Mouse (Mus musculus) liver, embryonic 14.5 days (tissue): Measurements from ENCODE around the gene Immt. TPM values are rescaled to one million over a fixed set of nuclear protein-coding genes. Genes with fewer than 3 reads are reported as not detected.
A peak's percentile ranks its signal among the peaks of the same experiment; 100 is the strongest.
"Not testable (repeated sequence)": the region's sequence is repeated elsewhere in the genome, so short reads cannot be mapped to it uniquely, and the experiment has no call there.

Source experiments
- ATAC-seq: fragments of 200-750 bp; cut with Nextera tagmentation; 2 replicates; pipeline ENCODE4 v1.8.0; 2017; ENCODE audit warnings: moderate number of reproducible peaks, mild to moderate bottlenecking, moderate library complexity; ENCODE audit not compliant: insufficient read depth
- DNase-seq, 3 experiments: peaks; one replicate each; pipeline ENCODE4 v3.0.0-alpha.2; 2012 to 2013; ENCODE audit warnings: low read depth in 3 of 3, low spot score in 3 of 3
- H3K27ac ChIP-seq: fragments of 300-500 bp; sonication (generic); 2 replicates; pipeline ENCODE4 v1.5.1; 2014; ENCODE audit warnings: moderate library complexity, mild to moderate bottlenecking, control low read depth, inconsistent platforms
- H3K27me3 ChIP-seq: fragments of 300-500 bp; sonication (generic); 2 replicates; pipeline ENCODE4 v1.6.1; 2014; ENCODE audit warnings: mild to moderate bottlenecking, low read length, moderate library complexity; ENCODE audit not compliant: control insufficient read depth, insufficient read depth
- H3K36me3 ChIP-seq: fragments of 300-500 bp; sonication (generic); replicated peaks from 2 replicates; pipeline ENCODE4 v1.6.1; 2014; ENCODE audit warnings: low read depth; ENCODE audit not compliant: control insufficient read depth, insufficient read depth
- H3K4me1 ChIP-seq, 2 experiments: fragments of 200-500 bp in 1 of 2; fragments of 300-500 bp in 1 of 2; sonication (generic) in 1 of 2; replicated peaks; 2 replicates each; pipeline ENCODE4 v1.6.1; 2012 to 2014; ENCODE audit warnings: antibody characterized with exemption in 1 of 2, inconsistent platforms in 1 of 2, low read length in 1 of 2; ENCODE audit not compliant: control insufficient read depth in 2 of 2, insufficient read depth in 2 of 2
- H3K4me2 ChIP-seq: fragments of 300-500 bp; sonication (generic); 2 replicates; pipeline ENCODE4 v1.6.1; 2014; ENCODE audit warnings: low read depth, mild to moderate bottlenecking, control low read depth, moderate library complexity
- H3K4me3 ChIP-seq, 2 experiments: fragments of 200-500 bp in 1 of 2; fragments of 300-500 bp in 1 of 2; sonication (generic) in 1 of 2; 2 replicates each; pipeline ENCODE4 v1.5.1; 2012 to 2014; ENCODE audit warnings: low read depth in 2 of 2, low read length in 2 of 2, mild to moderate bottlenecking in 2 of 2, control low read depth in 1 of 2, inconsistent platforms in 1 of 2, moderate library complexity in 1 of 2; ENCODE audit not compliant: insufficient read depth in 1 of 2
- H3K9ac ChIP-seq: fragments of 300-500 bp; sonication (generic); replicated peaks from 2 replicates; pipeline ENCODE4 v1.6.1; 2014; ENCODE audit warnings: mild to moderate bottlenecking, control low read depth, moderate library complexity
- H3K9me3 ChIP-seq: fragments of 300-500 bp; sonication (generic); 2 replicates; pipeline ENCODE4 v1.6.1; 2016; ENCODE audit warnings: low read length, mixed read lengths; ENCODE audit not compliant: control insufficient read depth
- CTCF ChIP-seq: IDR thresholded peaks from 2 replicates; pipeline ENCODE4 v1.5.1; 2016; ENCODE audit warnings: antibody characterized with exemption, low read depth, control low read depth
- EP300 ChIP-seq: IDR thresholded peaks from 2 replicates; pipeline ENCODE4 v1.6.1; 2016; ENCODE audit warnings: antibody characterized with exemption, low read depth
- WGBS: fragments of 180-500 bp; shearing (Covaris S2); extraction: QIAGEN DNeasy Blood & Tissue Kit; methylation state at CpG from one replicate; pipeline ENCODE4 v1.1.7; 2014; ENCODE audit not compliant: insufficient replicate concordance; 5-methylcytosine and 5-hydroxymethylcytosine counted together
- polyA plus RNA-seq, 2 experiments: library from polyadenylated mRNA; depleted of rRNA in 1 of 2; stranded (reverse) in 1 of 2; unstranded in 1 of 2; fragments of >200 nt; fragmentation: Nextera tagmentation in 1 of 2; extraction: Ambion mirVana in 1 of 2; gene quantifications; 2 replicates each; pipeline versions ENCODE4 v1.2.1 to v1.2.3; 2012 to 2014

Immt gene
- polyA plus RNA-seq, 2 experiments = 47.0 to 132 TPM

- no peak for DNase-seq
- 12% methylated on average over 10 of the region's 10 CpGs for WGBS
- H3K27ac ChIP-seq = no peak overlapping the region
- no peaks in the 10 kb centered on the region for H3K9me3 ChIP-seq
- peaks cover 21% of the 10 kb centered on the region for H3K36me3 ChIP-seq
- peaks cover 17 to 29% of the 10 kb centered on the region in 2 experiments for H3K4me1 ChIP-seq
- no peaks in the 10 kb centered on the region for H3K27me3 ChIP-seq
- peak overlapping the region; percentile 94 to 98 for H3K4me3 ChIP-seq
- peak overlapping the region; percentile 95 for H3K4me2 ChIP-seq
- ATAC-seq = no peak
- peak overlapping the region; percentile 87 for H3K9ac ChIP-seq
- no peak for TF ChIP-seq EP300
- no peak for TF ChIP-seq CTCF
Measured at GRCm38 (mm10) chr6:71909384-71909783, 78.3 kb downstream of the Immt start.

GRCm38 (mm10) chr6:71909840-71910239 is 78.7 kb downstream of the Immt start:
- H3K4me1 ChIP-seq = peaks cover 17 to 29% of the 10 kb centered on the region in 2 experiments
- ATAC-seq (no peak), DNase-seq (peak in 1 of 3 experiments; percentile 17)
- TF ChIP-seq CTCF = peak; percentile 26; the same call in 1 of the 2 replicates
- TF ChIP-seq EP300 = no peak
- peak overlapping the region; percentile 94 to 98 for H3K4me3 ChIP-seq
- WGBS = 37% methylated on average over 6 of the region's 6 CpGs
- H3K27me3 ChIP-seq = no peaks in the 10 kb centered on the region
- no peak overlapping the region for H3K27ac ChIP-seq
- peaks cover 17% of the 10 kb centered on the region for H3K36me3 ChIP-seq
- H3K9ac ChIP-seq = peak overlapping the region; percentile 87
- H3K4me2 ChIP-seq = peak overlapping the region; percentile 95
- no peaks in the 10 kb centered on the region for H3K9me3 ChIP-seq

GRCm38 (mm10) chr6:71911686-71912450 is 80.7 kb downstream of the Immt start:
- DNase-seq (peak in 2 of 3 experiments; percentile 20 to 33), ATAC-seq (peak; percentile 44)
- TF ChIP-seq EP300 (no peak), CTCF (no peak)
- 43% methylated on average over 5 of the region's 5 CpGs for WGBS
- H3K9ac ChIP-seq = no peak overlapping the region
- H3K4me1 ChIP-seq = peaks cover 15 to 29% of the 10 kb centered on the region in 2 experiments
- H3K4me2 ChIP-seq = peak overlapping the region; percentile 28
- no peak overlapping the region for H3K4me3 ChIP-seq
- peaks cover 11% of the 10 kb centered on the region for H3K36me3 ChIP-seq
- H3K27ac ChIP-seq = no peak overlapping the region
- H3K9me3 ChIP-seq = no peaks in the 10 kb centered on the region
- H3K27me3 ChIP-seq = no peaks in the 10 kb centered on the region

GRCm38 (mm10) chr6:71920752-71921151 is 89.6 kb downstream of the Immt start:
- Histone ChIP-seq H3K9me3 (no peaks in the 10 kb centered on the region), H3K36me3 (peaks cover 39% of the 10 kb centered on the region), H3K9ac (no peak overlapping the region), H3K4me2 (no peak overlapping the region), H3K27ac (no peak overlapping the region), H3K27me3 (no peaks in the 10 kb centered on the region), H3K4me3 (no peak overlapping the region), H3K4me1 (no peaks in the 10 kb centered on the region)
- no peak for DNase-seq
- 87% methylated on average over 7 of the region's 7 CpGs for WGBS
- TF ChIP-seq EP300 (no peak), CTCF (no peak)
- ATAC-seq = no peak

- not testable (repeated sequence) for H3K4me2 ChIP-seq, H3K4me1 ChIP-seq, H3K27ac ChIP-seq, H3K9me3 ChIP-seq, ATAC-seq, DNase-seq, H3K9ac ChIP-seq, H3K27me3 ChIP-seq, H3K4me3 ChIP-seq
- peaks cover 35% of the 10 kb centered on the region for H3K36me3 ChIP-seq
- 44% methylated on average over 5 of the region's 5 CpGs for WGBS
Measured at GRCm38 (mm10) chr6:71925233-71925632, 94.1 kb downstream of the Immt start.

Other genes starting within 250 kb of the Immt start
- gene Kdm3a, start 198.3 kb upstream of the Immt start, polyA plus RNA-seq (2012; rRNA removed) = 8.8 and 11.8 TPM in 2 replicates
- gene Kdm3a, start 198.3 kb upstream of the Immt start, polyA plus RNA-seq (2014; fragmentation: Nextera tagmentation; extraction: Ambion mirVana) = 8.6 and 8.9 TPM in 2 replicates
- 1.9 TPM in 2 replicates for gene Reep1, start 123.8 kb upstream of the Immt start, polyA plus RNA-seq (2012; rRNA removed)
- 2.6 and 3.0 TPM in 2 replicates for gene Reep1, start 123.8 kb upstream of the Immt start, polyA plus RNA-seq (2014; fragmentation: Nextera tagmentation; extraction: Ambion mirVana)
- 6.0 and 11.6 TPM in 2 replicates for gene Mrpl35, start 4.4 kb upstream of the Immt start, polyA plus RNA-seq (2012; rRNA removed)
- gene Mrpl35, start 4.4 kb upstream of the Immt start, polyA plus RNA-seq (2014; fragmentation: Nextera tagmentation; extraction: Ambion mirVana) = 70.5 and 71.5 TPM in 2 replicates
- 20.1 and 29.4 TPM in 2 replicates for gene Ptcd3, start 77.4 kb downstream of the Immt start, polyA plus RNA-seq (2012; rRNA removed)
- gene Ptcd3, start 77.4 kb downstream of the Immt start, polyA plus RNA-seq (2014; fragmentation: Nextera tagmentation; extraction: Ambion mirVana) = 55.6 and 61.3 TPM in 2 replicates
- gene Polr1a, start 77.7 kb downstream of the Immt start, polyA plus RNA-seq (2012; rRNA removed) = 6.3 and 9.4 TPM in 2 replicates
- 10.6 and 13.1 TPM in 2 replicates for gene Polr1a, start 77.7 kb downstream of the Immt start, polyA plus RNA-seq (2014; fragmentation: Nextera tagmentation; extraction: Ambion mirVana)